Mouse (Mus musculus) lung, embryonic 14.5 days (tissue): ENCODE data around the gene Fam241a. TPM values are rescaled to one million over a fixed set of nuclear protein-coding genes. Genes with fewer than 3 reads are reported as not detected.
A peak's percentile ranks its signal among the peaks of the same experiment; 100 is the strongest.

Experiments used
- ATAC-seq: fragments of 200-750 bp; cut with Nextera tagmentation; 2 replicates; pipeline ENCODE4 v1.8.0; 2017; ENCODE audit warnings: mild to moderate bottlenecking, moderate TSS enrichment, moderate library complexity; ENCODE audit not compliant: insufficient read depth
- DNase-seq: peaks from one replicate; pipeline ENCODE4 v3.0.0-alpha.2; 2015
- H3K27ac ChIP-seq: fragments of 300-500 bp; sonication (generic); 2 replicates; pipeline ENCODE4 v1.5.1; 2014; ENCODE audit warnings: low read depth, mild to moderate bottlenecking, moderate library complexity
- H3K27me3 ChIP-seq: fragments of 300-500 bp; sonication (generic); 2 replicates; pipeline ENCODE4 v1.6.1; 2014; ENCODE audit warnings: low read length, control low read depth; ENCODE audit not compliant: insufficient read depth
- H3K36me3 ChIP-seq: fragments of 300-500 bp; sonication (generic); 2 replicates; pipeline ENCODE4 v1.6.1; 2014; ENCODE audit warnings: control low read depth; ENCODE audit not compliant: insufficient read depth
- H3K4me1 ChIP-seq: fragments of 300-500 bp; sonication (generic); 2 replicates; pipeline ENCODE4 v1.6.1; 2014; ENCODE audit warnings: antibody characterized with exemption, control low read depth; ENCODE audit not compliant: insufficient read depth
- H3K4me2 ChIP-seq: fragments of 300-500 bp; sonication (generic); 2 replicates; pipeline ENCODE4 v1.6.1; 2014; ENCODE audit warnings: mild to moderate bottlenecking
- H3K4me3 ChIP-seq: fragments of 300-500 bp; sonication (generic); 2 replicates; pipeline ENCODE4 v1.5.1; 2014; ENCODE audit warnings: low read depth, low read length
- H3K9ac ChIP-seq: fragments of 300-500 bp; sonication (generic); 2 replicates; pipeline ENCODE4 v1.6.1; 2014
- H3K9me3 ChIP-seq: fragments of 300-500 bp; sonication (generic); 2 replicates; pipeline ENCODE4 v1.6.1; 2016; ENCODE audit warnings: low read depth, low read length, control low read depth
- CTCF ChIP-seq: IDR thresholded peaks from 2 replicates; pipeline ENCODE4 v1.5.1; 2016; ENCODE audit warnings: antibody characterized with exemption, low read depth
- WGBS: fragments of 180-500 bp; shearing (Covaris S2); extraction: QIAGEN DNeasy Blood & Tissue Kit; methylation state at CpG from one replicate; pipeline ENCODE4 v1.1.7; 2014; 5-methylcytosine and 5-hydroxymethylcytosine counted together
- polyA plus RNA-seq: library from polyadenylated mRNA; unstranded; fragments of >200 nt; fragmentation: Nextera tagmentation; extraction: Ambion mirVana; gene quantifications from 2 replicates; pipeline ENCODE4 v1.2.1, GENCODE M21; 2014

The Fam241a gene
- 6.6 and 6.9 TPM in 2 replicates for polyA plus RNA-seq

GRCm38 (mm10) chr3:127895792-127896541, at the start of gene Fam241a:
Gene Fam241a, minus strand, starts transcription at chr3:127896324.
- Histone ChIP-seq H3K4me1 (no peaks in the 10 kb centered on the region), H3K9ac (peak within 1 kb of the TSS; percentile 64), H3K27me3 (peaks cover 9% of the 10 kb centered on the region; the same call in 1 of the 2 replicates), H3K36me3 (no peaks in the 10 kb centered on the region), H3K9me3 (no peaks in the 10 kb centered on the region), H3K27ac (peak within 1 kb of the TSS; percentile 79), H3K4me3 (peak within 1 kb of the TSS; percentile 64), H3K4me2 (peak within 1 kb of the TSS; percentile 80)
- peak; percentile 83 for DNase-seq
- ATAC-seq: peak; percentile 97
- 1% methylated on average over 94 of the region's 94 CpGs for whole genome bisulfite sequencing
- no peak for TF ChIP-seq CTCF

GRCm38 (mm10) chr3:127932453-127932852, 36.3 kb upstream of the Fam241a start:
- H3K4me1 ChIP-seq: no peaks in the 10 kb centered on the region
- H3K9ac ChIP-seq: no peak overlapping the region
- 87% methylated on average over 11 of the region's 11 CpGs for WGBS
- no peaks in the 10 kb centered on the region for H3K36me3 ChIP-seq
- no peak overlapping the region for H3K27ac ChIP-seq
- no peak overlapping the region for H3K4me2 ChIP-seq
- H3K9me3 ChIP-seq: no peaks in the 10 kb centered on the region
- H3K27me3 ChIP-seq: no peaks in the 10 kb centered on the region
- H3K4me3 ChIP-seq: no peak overlapping the region
- no peak for TF ChIP-seq CTCF
- ATAC-seq (no peak), DNase-seq (no peak)

- WGBS: 61% methylated on average over 9 of the region's 9 CpGs
- TF ChIP-seq CTCF: no peak
- Histone ChIP-seq H3K4me1 (no peaks in the 10 kb centered on the region), H3K9me3 (no peaks in the 10 kb centered on the region), H3K4me2 (peak overlapping the region; percentile 31; the same call in 1 of the 2 replicates), H3K36me3 (no peaks in the 10 kb centered on the region), H3K9ac (no peak overlapping the region), H3K4me3 (no peak overlapping the region), H3K27me3 (no peaks in the 10 kb centered on the region), H3K27ac (peak overlapping the region; percentile 86)
- ATAC-seq (peak; percentile 84), DNase-seq (peak; percentile 3)
These were observed 34.3 kb upstream of the Fam241a start for GRCm38 (mm10) chr3:127930326-127931012.

GRCm38 (mm10) chr3:127929921-127930320, 33.8 kb upstream of the Fam241a start:
- Histone ChIP-seq H3K9me3 (no peaks in the 10 kb centered on the region), H3K27ac (peak overlapping the region; percentile 86), H3K9ac (no peak overlapping the region), H3K4me3 (no peak overlapping the region), H3K36me3 (no peaks in the 10 kb centered on the region), H3K27me3 (no peaks in the 10 kb centered on the region), H3K4me2 (peak overlapping the region; percentile 31; the same call in 1 of the 2 replicates), H3K4me1 (no peaks in the 10 kb centered on the region)
- peak; percentile 92 for ATAC-seq
- DNase-seq: peak; percentile 80
- no peak for TF ChIP-seq CTCF
- WGBS: 41% methylated on average over 9 of the region's 9 CpGs

- H3K9me3 ChIP-seq: no peaks in the 10 kb centered on the region
- no peaks in the 10 kb centered on the region for H3K4me1 ChIP-seq
- ATAC-seq (no peak), DNase-seq (peak; percentile 6)
- TF ChIP-seq CTCF: no peak
- H3K4me2 ChIP-seq: no peak overlapping the region
- H3K9ac ChIP-seq: no peak overlapping the region
- H3K27ac ChIP-seq: 0 out of 2 replicates have a peak overlapping the region, but pooled peaks have one; percentile 10
- no peaks in the 10 kb centered on the region for H3K27me3 ChIP-seq
- 43% methylated on average over 9 of the region's 9 CpGs for WGBS
- no peaks in the 10 kb centered on the region for H3K36me3 ChIP-seq
- no peak overlapping the region for H3K4me3 ChIP-seq
These were observed 30.6 kb upstream of the Fam241a start for GRCm38 (mm10) chr3:127926635-127927183.

GRCm38 (mm10) chr3:127924464-127924863, 28.3 kb upstream of the Fam241a start:
- H3K4me2 ChIP-seq: no peak overlapping the region
- no peak overlapping the region for H3K27ac ChIP-seq
- no peaks in the 10 kb centered on the region for H3K9me3 ChIP-seq
- no peak overlapping the region for H3K9ac ChIP-seq
- no peaks in the 10 kb centered on the region for H3K4me1 ChIP-seq
- WGBS: 66% methylated on average over 2 of the region's 2 CpGs
- no peaks in the 10 kb centered on the region for H3K27me3 ChIP-seq
- H3K36me3 ChIP-seq: no peaks in the 10 kb centered on the region
- H3K4me3 ChIP-seq: no peak overlapping the region
- DNase-seq: no peak
- TF ChIP-seq CTCF: no peak
- no peak for ATAC-seq

- no peaks in the 10 kb centered on the region for H3K27me3 ChIP-seq
- H3K9ac ChIP-seq: no peak overlapping the region
- H3K4me2 ChIP-seq: no peak overlapping the region
- H3K36me3 ChIP-seq: no peaks in the 10 kb centered on the region
- no peak overlapping the region for H3K4me3 ChIP-seq
- 45% methylated on average over 2 of the region's 2 CpGs for WGBS
- H3K9me3 ChIP-seq: no peaks in the 10 kb centered on the region
- no peak for ATAC-seq
- H3K27ac ChIP-seq: no peak overlapping the region
- no peaks in the 10 kb centered on the region for H3K4me1 ChIP-seq
- TF ChIP-seq CTCF: no peak
- DNase-seq: no peak
These were observed 27.1 kb upstream of the Fam241a start for GRCm38 (mm10) chr3:127923183-127923582.
